Mouse (Mus musculus) right cerebral cortex, postnatal 14 days (tissue): ENCODE results near the gene Krtap19-2.

Experiments
- DNase-seq: peaks from one replicate; pipeline ENCODE4 v3.0.0; 2022

The Krtap19-2 gene

GRCm38 (mm10) chr16:88874169-88874568 lies at the start of gene Krtap19-2:
Gene Krtap19-2 (minus strand): TSS chr16:88874269.
- DNase-seq = no peak

- DNase-seq = no peak
These were observed 22.3 kb upstream of the Krtap19-2 start, which contains the start of gene Krtap19-5 for GRCm38 (mm10) chr16:88896357-88896756. Gene Krtap19-5 (minus strand): TSS chr16:88896457.

DNA sequence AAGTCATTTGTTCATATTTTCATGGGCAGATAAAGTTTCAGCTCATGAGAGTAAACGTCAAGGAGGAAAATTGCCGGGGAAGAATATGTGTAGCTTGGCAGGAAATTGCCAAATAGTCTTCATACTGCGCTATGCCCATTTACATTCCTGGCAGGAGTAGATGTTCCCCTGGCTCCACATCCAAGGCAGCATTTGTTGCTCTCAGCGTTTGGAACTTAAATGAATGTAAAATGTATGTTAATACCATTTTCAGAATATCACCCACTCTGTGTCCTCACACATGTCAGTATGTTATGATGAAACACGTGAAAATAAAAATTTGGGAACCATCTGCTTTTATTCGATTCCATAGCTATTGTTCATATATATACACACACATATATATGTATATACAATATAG lies 12.8 kb upstream of the Krtap19-2 start:
- DNase-seq = no peak

GRCm38 (mm10) chr16:88884989-88885388 lies 10.9 kb upstream of the Krtap19-2 start, which contains the start of gene Krtap19-4:
Gene Krtap19-4 (minus strand): TSS chr16:88885089.
- DNase-seq = no peak

GRCm38 (mm10) chr16:88877938-88878337 lies 3.9 kb upstream of the Krtap19-2 start, which contains the start of gene Krtap19-3:
Gene Krtap19-3 (minus strand): TSS chr16:88878038.
- DNase-seq = no peak

GRCm38 (mm10) chr16:88869311-88869710 lies 4.8 kb downstream of the Krtap19-2 start, which contains the start of gene Krtap19-1:
Gene Krtap19-1 (minus strand): TSS chr16:88869411.
- no peak for DNase-seq

DNA sequence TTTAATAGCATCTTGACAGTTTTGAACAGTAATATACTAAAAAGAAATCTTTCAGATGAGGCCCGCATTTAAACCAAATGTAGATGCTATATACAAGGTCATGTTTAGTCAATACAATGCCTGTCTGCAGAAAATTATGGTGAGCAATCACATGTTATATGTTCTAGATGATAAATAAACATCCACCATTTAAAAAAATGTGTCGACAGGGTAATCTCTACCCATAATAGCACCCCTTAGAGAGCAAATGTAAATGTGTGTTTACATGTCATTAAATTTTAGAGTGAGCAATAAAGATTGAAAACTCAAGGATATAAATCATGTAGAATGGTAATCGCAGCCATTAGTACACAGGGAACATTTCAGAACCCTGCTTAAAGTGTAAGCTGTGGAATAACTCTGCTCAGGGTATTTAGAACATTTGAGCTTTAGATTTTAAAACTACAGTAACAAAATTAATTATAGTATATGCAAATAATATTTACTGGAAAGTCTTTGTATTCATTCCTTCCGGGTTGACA lies 9.1 kb downstream of the Krtap19-2 start:
- no peak for DNase-seq

GRCm38 (mm10) chr16:88851450-88851849 lies 22.6 kb downstream of the Krtap19-2 start:
- no peak for DNase-seq

DNA sequence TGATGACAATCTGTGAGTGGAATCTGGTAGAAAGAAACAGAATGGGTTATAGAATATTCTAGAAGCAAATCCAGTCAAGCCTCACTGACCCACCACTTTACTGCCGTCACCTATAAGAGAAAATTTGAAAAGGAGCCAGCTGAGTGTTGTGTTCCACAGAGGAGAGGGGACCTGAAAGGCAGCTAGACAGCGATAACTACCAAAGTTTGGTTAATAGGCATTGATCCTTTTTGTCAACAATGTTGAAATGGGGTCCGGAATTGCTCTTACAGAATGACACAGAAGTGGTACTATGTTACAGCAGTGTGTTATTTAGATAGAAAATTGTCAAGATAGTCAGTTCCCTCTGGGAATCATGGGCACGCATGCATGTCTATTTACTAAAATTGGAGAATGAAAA lies 25.5 kb downstream of the Krtap19-2 start:
- no peak for DNase-seq

DNA sequence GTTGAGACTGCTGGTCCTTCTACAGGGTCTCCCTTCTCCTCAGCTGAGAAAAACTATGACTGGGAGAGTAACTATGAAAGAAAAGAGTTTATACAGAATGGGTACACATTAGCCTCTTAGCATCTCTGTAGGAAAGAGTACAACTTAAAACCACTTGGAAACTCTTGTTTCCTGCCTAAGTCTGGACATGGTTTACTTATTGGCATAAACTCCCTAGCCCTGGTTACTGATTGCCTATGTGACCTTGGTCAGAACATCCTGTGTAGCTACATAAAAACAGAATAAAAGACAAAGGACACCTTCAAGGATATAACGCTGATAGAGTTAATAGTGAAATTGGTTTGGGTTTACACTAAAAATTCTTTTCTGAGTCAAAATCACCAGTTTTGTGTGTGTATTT lies 26.7 kb downstream of the Krtap19-2 start:
- no peak for DNase-seq

DNA sequence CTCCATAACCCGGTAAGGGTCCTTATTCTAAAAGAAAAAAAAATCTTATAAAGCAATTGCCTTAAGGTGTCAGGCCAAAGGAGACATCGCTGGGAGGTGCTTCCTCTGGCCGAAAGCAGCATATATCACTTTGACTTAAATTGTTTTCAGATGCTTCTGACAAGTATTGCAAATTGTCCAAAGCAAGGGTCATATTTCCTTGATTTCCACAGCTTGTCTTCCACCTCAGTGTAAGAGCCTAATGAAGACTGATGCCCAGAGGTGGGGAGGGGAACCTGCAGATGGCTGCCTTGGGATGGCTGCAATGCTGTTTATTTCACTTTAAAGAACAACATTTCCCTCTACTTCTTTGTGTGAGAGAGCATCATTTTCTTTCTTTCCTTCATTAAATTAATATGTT lies 47.1 kb downstream of the Krtap19-2 start:
- DNase-seq = no peak

DNA sequence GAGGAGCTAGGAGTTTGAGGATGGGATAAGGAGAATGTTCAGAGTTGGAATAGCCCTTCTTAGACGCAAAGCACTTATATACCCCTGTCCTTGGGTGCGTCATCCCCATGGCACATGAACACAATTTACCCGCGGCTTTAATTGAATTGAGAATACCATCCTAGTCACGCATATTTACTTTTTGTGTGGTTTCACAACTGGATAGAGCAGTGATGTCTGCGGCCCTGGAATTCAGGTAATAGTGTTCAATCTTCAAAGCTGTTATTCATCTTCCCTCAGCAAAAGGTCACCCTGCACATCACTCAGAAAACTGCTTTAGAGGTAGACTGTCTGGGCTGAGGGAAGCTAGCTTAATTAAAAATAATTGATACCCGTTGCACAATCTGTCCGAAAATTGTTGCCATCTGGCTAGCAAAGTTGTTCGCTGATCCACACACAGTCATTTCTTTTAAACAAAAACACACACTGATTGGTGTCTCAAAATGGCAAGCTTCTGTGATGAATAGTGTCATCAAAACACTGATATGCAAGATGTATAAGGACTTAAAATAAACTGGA lies 47.9 kb downstream of the Krtap19-2 start, which contains the start of gene Krtap14:
TSS of gene Krtap14 (minus strand) at position 51 of the 558 bp plus-strand sequence.
- no peak for DNase-seq

DNA sequence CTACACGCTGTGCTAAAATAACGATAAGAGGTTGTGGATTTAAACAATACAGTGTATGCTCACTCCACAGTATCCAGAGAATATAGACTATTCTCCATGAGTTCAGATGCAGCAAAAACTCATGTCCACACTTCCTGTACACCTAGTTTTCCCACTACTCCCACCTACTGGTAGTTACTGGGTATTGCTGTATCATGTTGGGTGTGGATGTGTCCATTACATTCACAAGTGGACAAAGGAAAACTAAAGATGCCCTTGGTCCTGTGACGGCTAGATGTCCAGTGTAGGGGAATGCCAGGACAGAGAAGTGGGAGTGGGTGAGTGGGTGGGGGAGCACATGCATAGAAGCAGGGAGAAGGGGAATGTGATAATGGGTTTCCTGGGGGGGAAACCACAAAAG lies 50.3 kb downstream of the Krtap19-2 start:
- DNase-seq = no peak
